Comparison of ENCODE assay signal across 9 mouse cellular contexts in genomic region chr6:149187371-149187770, GRCm38 (mm10). TPM values are rescaled to one million over a fixed set of nuclear protein-coding genes. Genes with fewer than 3 reads are reported as not detected.
DNase-seq lines count a peak whose midpoint lies in the region; ATAC-seq and TF ChIP-seq lines count a peak whose summit lies in the region.
"Had no signal": no experiment of that assay in that cellular context is flagged by ENCODE, and none has a peak within 500 bp of the region (broad histone marks: within the 10 kb centered on the region; RNA-seq: fewer than 3 reads in every experiment).

No protein-coding gene starts in this region.

- DNase-seq in cerebellum, adult 9-10 months, result peak; percentile 8
- DNase-seq in neural tube, embryonic 11.5 days (ENCODE audit: low spot score), result no peak
- DNase-seq in neural tube, embryonic 10.5 days (ENCODE audit: extremely low spot score, low spot score), result no peak
- no peak for DNase-seq in stomach, postnatal 0 days (ENCODE audit: low spot score)
- no peak for DNase-seq in cerebellum, adult 8-10 months
- DNase-seq in Muller cell, postnatal 12 days (ENCODE audit: inconsistent ontology term), result no peak

- H3K9me3 ChIP-seq in neural tube, embryonic 11.5 days (ENCODE audit: control insufficient read depth, low read length), result no peaks in the 10 kb centered on the region
- H3K9me3 ChIP-seq in liver, embryonic 12.5 days (replicated peaks), result 0 out of 2 replicates have a peak, but pooled peaks cover 6% of the 10 kb centered on the region
- H3K9me3 ChIP-seq in stomach, postnatal 0 days (ENCODE audit: control insufficient read depth, low read length), result no peaks in the 10 kb centered on the region

- H3K36me3 ChIP-seq in neural tube, embryonic 11.5 days (ENCODE audit: control insufficient read depth, insufficient read depth, low read length), result peaks cover 2% of the 10 kb centered on the region
- H3K36me3 ChIP-seq in liver, embryonic 12.5 days, result peaks cover 16% of the 10 kb centered on the region
- H3K36me3 ChIP-seq in stomach, postnatal 0 days (ENCODE audit: control insufficient read depth, insufficient read depth, low read length), result peaks cover under 1% of the 10 kb centered on the region; the same call in 1 of the 2 replicates

- no peak for TF ChIP-seq CTCF in stomach, postnatal 0 days (IDR thresholded peaks at IDR 0.05; ENCODE audit: low read depth)

- ATAC-seq in cerebellum, adult (ENCODE audit: insufficient number of reproducible peaks, low FRiP score, low TSS enrichment), result no peak
- no peak for ATAC-seq in neural tube, embryonic 11.5 days (ENCODE audit: insufficient read depth, low FRiP score, low TSS enrichment)
- ATAC-seq in liver, embryonic 12.5 days, result no peak
- no peak for ATAC-seq in stomach, postnatal 0 days (ENCODE audit: low FRiP score, low TSS enrichment)

- 73% methylated on average over 1 of the region's 1 CpGs for WGBS in neural tube, embryonic 11.5 days
- 38% methylated on average over 1 of the region's 1 CpGs for WGBS in liver, embryonic 12.5 days (ENCODE audit: insufficient replicate concordance)
- WGBS in stomach, postnatal 0 days, result 58% methylated on average over 1 of the region's 1 CpGs

- H3K27me3 ChIP-seq in neural tube, embryonic 11.5 days (ENCODE audit: control insufficient read depth, insufficient read depth, low read length), result no peaks in the 10 kb centered on the region
- no peaks in the 10 kb centered on the region for H3K27me3 ChIP-seq in liver, embryonic 12.5 days (replicated peaks)
- H3K27me3 ChIP-seq in stomach, postnatal 0 days (ENCODE audit: control insufficient read depth, insufficient read depth, low read length), result no peaks in the 10 kb centered on the region

- TF ChIP-seq EP300 in stomach, postnatal 0 days (optimal IDR thresholded peaks at IDR 0.05), result no peak

- peaks cover 5% of the 10 kb centered on the region; the same call in 1 of the 2 replicates for H3K4me1 ChIP-seq in neural tube, embryonic 11.5 days (ENCODE audit: control insufficient read depth, insufficient read depth, low read length)
- H3K4me1 ChIP-seq in liver, embryonic 12.5 days, result peaks cover 45% of the 10 kb centered on the region
- 0 out of 2 replicates have a peak, but pooled peaks cover 4% of the 10 kb centered on the region for H3K4me1 ChIP-seq in stomach, postnatal 0 days (replicated peaks; ENCODE audit: control insufficient read depth, insufficient read depth)

- H3K9ac ChIP-seq in neural tube, embryonic 11.5 days (ENCODE audit: low read length), result peak overlapping the region; percentile 11; the same call in 1 of the 2 replicates
- H3K9ac ChIP-seq in liver, embryonic 12.5 days, result peak overlapping the region; percentile 83; the same call in 1 of the 2 replicates
- no peak overlapping the region for H3K9ac ChIP-seq in stomach, postnatal 0 days (ENCODE audit: low read length)

- H3K4me2 ChIP-seq in neural tube, embryonic 11.5 days (ENCODE audit: low read depth), result peak overlapping the region; percentile 65
- H3K4me2 ChIP-seq in liver, embryonic 12.5 days, result peak overlapping the region; percentile 80
- peak overlapping the region; percentile 70 for H3K4me2 ChIP-seq in stomach, postnatal 0 days (replicated peaks; ENCODE audit: low read depth)

- no peak overlapping the region for H3K27ac ChIP-seq in neural tube, embryonic 11.5 days (ENCODE audit: low read depth, low read length)
- no peak overlapping the region for H3K27ac ChIP-seq in liver, embryonic 12.5 days
- H3K27ac ChIP-seq in stomach, postnatal 0 days (replicated peaks), result no peak overlapping the region

- H3K4me3 ChIP-seq in neural tube, embryonic 11.5 days (ENCODE audit: low read depth, low read length), result peak overlapping the region; percentile 84
- H3K4me3 ChIP-seq in liver, embryonic 12.5 days, result peak overlapping the region; percentile 86; the same call in 1 of the 2 replicates
- peak overlapping the region; percentile 77 for H3K4me3 ChIP-seq in stomach, postnatal 0 days (ENCODE audit: low read depth, low read length)

RNA-seq across cellular contexts. Expression of gene Amn1, which starts 1.1 kb away (rescaled TPM):
- 61.7 and 63.1 TPM in 2 replicates for polyA plus RNA-seq in neural tube, embryonic 11.5 days (2014; fragmentation: Nextera tagmentation; extraction: Ambion mirVana)
- polyA plus RNA-seq in liver, embryonic 12.5 days (2016; fragmentation: Nextera tagmentation; extraction: Ambion mirVana), result 8.6 and 9.2 TPM in 2 replicates
- 20.1 and 20.2 TPM in 2 replicates for polyA plus RNA-seq in stomach, postnatal 0 days (2015; fragmentation: Nextera tagmentation; extraction: Ambion mirVana)

RNA-seq across cellular contexts. Expression of gene Etfbkmt, which starts 47.7 kb away (rescaled TPM):
- polyA plus RNA-seq in neural tube, embryonic 11.5 days (2014; fragmentation: Nextera tagmentation; extraction: Ambion mirVana), result 8.2 and 8.4 TPM in 2 replicates
- polyA plus RNA-seq in liver, embryonic 12.5 days (2016; fragmentation: Nextera tagmentation; extraction: Ambion mirVana), result 11.8 and 12.0 TPM in 2 replicates
- polyA plus RNA-seq in stomach, postnatal 0 days (2015; fragmentation: Nextera tagmentation; extraction: Ambion mirVana), result 12.6 and 12.9 TPM in 2 replicates

RNA-seq across cellular contexts. Expression of gene Gm10203, which starts 57.4 kb away (rescaled TPM):
- polyA plus RNA-seq in neural tube, embryonic 11.5 days (2014; fragmentation: Nextera tagmentation; extraction: Ambion mirVana), result not detected in 2 replicates
- not detected in 2 replicates for polyA plus RNA-seq in liver, embryonic 12.5 days (2016; fragmentation: Nextera tagmentation; extraction: Ambion mirVana)
- not detected in 2 replicates for polyA plus RNA-seq in stomach, postnatal 0 days (2015; fragmentation: Nextera tagmentation; extraction: Ambion mirVana)
- polyA plus RNA-seq: small intestine, adult 2 months had no signal
